ENCODE assay signal across 7 mouse cellular contexts in the genomic region with DNA sequence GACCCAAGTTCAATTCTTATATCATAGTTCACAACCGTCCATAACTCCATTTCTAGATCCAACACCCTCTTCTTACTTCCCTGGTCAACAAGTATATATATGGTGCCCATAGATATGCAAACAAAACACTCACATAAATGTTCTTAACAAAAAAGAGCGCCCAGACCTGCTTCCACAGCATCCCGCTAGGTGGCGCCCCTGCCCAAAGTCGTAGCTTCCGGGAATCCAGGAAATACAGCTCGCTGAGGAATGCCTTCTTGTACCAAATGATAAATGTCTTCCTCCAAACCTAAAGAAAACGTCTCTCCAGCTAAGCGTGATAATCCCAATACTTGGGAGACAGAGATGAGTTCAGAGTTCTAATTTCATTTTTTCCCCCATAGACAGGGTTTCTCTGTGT. TPM values are rescaled to one million over a fixed set of nuclear protein-coding genes. Genes with fewer than 3 reads are reported as not detected.
DNase-seq lines count a peak whose midpoint lies in the region; ATAC-seq and TF ChIP-seq lines count a peak whose summit lies in the region.

No protein-coding gene starts in this region.

- peak; percentile 79 to 80 for DNase-seq in cerebellum, postnatal 36 days
- peak; percentile 86 for DNase-seq in gastrocnemius, adult 2 months
- DNase-seq in hindbrain, postnatal 0 days (ENCODE audit: low spot score) = peak; percentile 88
- peak; percentile 82 for DNase-seq in left cerebral cortex, postnatal 4 days
- peak; percentile 98 for DNase-seq in midbrain, embryonic 11.5 days (ENCODE audit: low spot score, missing footprints)
- peak; percentile 71 to 82 for DNase-seq in spleen, adult 2 months (ENCODE audit: low read depth in 1 of 2, low spot score in 2 of 2)

- H3K36me3 ChIP-seq in hindbrain, postnatal 0 days (ENCODE audit: insufficient read depth, low read length) = no peaks in the 10 kb centered on the region
- no peaks in the 10 kb centered on the region for H3K36me3 ChIP-seq in midbrain, embryonic 11.5 days (ENCODE audit: control insufficient read depth, insufficient read depth, low read length)
- no peaks in the 10 kb centered on the region for H3K36me3 ChIP-seq in spleen, adult 2 months (ENCODE audit: control insufficient read depth, insufficient read depth, low read length)

- no peaks in the 10 kb centered on the region for H3K9me3 ChIP-seq in hindbrain, postnatal 0 days (ENCODE audit: low read length)
- H3K9me3 ChIP-seq in midbrain, embryonic 11.5 days (ENCODE audit: control insufficient read depth, low read length) = no peaks in the 10 kb centered on the region

- peak overlapping the region; percentile 59 for H3K4me3 ChIP-seq in gastrocnemius, adult 2 months
- H3K4me3 ChIP-seq in hindbrain, postnatal 0 days (ENCODE audit: low read length) = no peak overlapping the region
- H3K4me3 ChIP-seq in midbrain, embryonic 11.5 days (ENCODE audit: low read depth, low read length) = peak overlapping the region; percentile 4; the same call in 1 of the 2 replicates
- H3K4me3 ChIP-seq in spleen, adult 2 months (ENCODE audit: extremely low read depth, insufficient read depth, insufficient read length) = no peak overlapping the region

- no peak for TF ChIP-seq POLR2A in spleen, adult 2 months (IDR thresholded peaks at IDR 0.05; ENCODE audit: low read depth, low read length)

- H3K4me1 ChIP-seq in hindbrain, postnatal 0 days (ENCODE audit: insufficient read depth, low read length) = peaks cover 6% of the 10 kb centered on the region; the same call in 1 of the 2 replicates
- peaks cover 8% of the 10 kb centered on the region; the same call in 1 of the 2 replicates for H3K4me1 ChIP-seq in midbrain, embryonic 11.5 days (ENCODE audit: control insufficient read depth, insufficient read depth, low read length)
- peaks cover 4% of the 10 kb centered on the region; the same call in 1 of the 2 replicates for H3K4me1 ChIP-seq in spleen, adult 2 months (ENCODE audit: control insufficient read depth, insufficient read depth, insufficient read length)

- H3K27ac ChIP-seq in gastrocnemius, adult 2 months = peak overlapping the region; percentile 61
- H3K27ac ChIP-seq in hindbrain, postnatal 0 days = 0 out of 2 replicates have a peak overlapping the region, but pooled peaks have one; percentile 36
- H3K27ac ChIP-seq in midbrain, embryonic 11.5 days (ENCODE audit: low read depth, low read length) = no peak overlapping the region
- no peak overlapping the region for H3K27ac ChIP-seq in spleen, adult 2 months (ENCODE audit: insufficient read depth, low read length)

- 3% methylated on average over 9 of the region's 9 CpGs for WGBS in hindbrain, postnatal 0 days
- 4% methylated on average over 9 of the region's 9 CpGs for WGBS in midbrain, embryonic 11.5 days
- 3% methylated on average over 9 of the region's 9 CpGs for WGBS in spleen, adult 2 months

- H3K4me2 ChIP-seq in hindbrain, postnatal 0 days (ENCODE audit: low read depth, low read length) = peak overlapping the region; percentile 47
- H3K4me2 ChIP-seq in midbrain, embryonic 11.5 days = peak overlapping the region; percentile 38

- no peak overlapping the region for H3K9ac ChIP-seq in hindbrain, postnatal 0 days (replicated peaks; ENCODE audit: low read length)
- peak overlapping the region; percentile 45; the same call in 1 of the 2 replicates for H3K9ac ChIP-seq in midbrain, embryonic 11.5 days (ENCODE audit: low read length)

- peak; percentile 17 for ATAC-seq in activated CD4-positive, CD25-positive, alpha-beta regulatory T cell, adult 4 months
- ATAC-seq in hindbrain, postnatal 0 days = no peak
- no peak for ATAC-seq in midbrain, embryonic 11.5 days (ENCODE audit: low FRiP score)

- TF ChIP-seq CTCF in gastrocnemius, adult 2 months (IDR thresholded peaks at IDR 0.05) = peak; percentile 97; the same call in 1 of the 2 replicates
- TF ChIP-seq CTCF in hindbrain, postnatal 0 days (IDR thresholded peaks at IDR 0.05; ENCODE audit: low read depth) = peak; percentile 91
- TF ChIP-seq CTCF in spleen, adult 2 months (IDR thresholded peaks at IDR 0.05; ENCODE audit: extremely low read depth, insufficient read depth, insufficient read length, insufficient replicate concordance) = peak; percentile 95

- intact Hi-C loops in gastrocnemius, adult 2 months (cut with DNase I) = loop anchor here (1.0 kb wide), 1 partner anchor 31 kb away; no protein-coding TSS in a partner anchor
- intact Hi-C loops in left cerebral cortex, postnatal 4 days (cut with DNase I) = loop anchor here (2.0 kb wide), 1 partner anchor 106 kb away; no protein-coding TSS in a partner anchor

- H3K27me3 ChIP-seq in hindbrain, postnatal 0 days (ENCODE audit: insufficient read depth, low read length) = no peaks in the 10 kb centered on the region
- no peaks in the 10 kb centered on the region for H3K27me3 ChIP-seq in midbrain, embryonic 11.5 days (ENCODE audit: control insufficient read depth, insufficient read depth, low read length)
- no peaks in the 10 kb centered on the region for H3K27me3 ChIP-seq in spleen, adult 2 months (ENCODE audit: control insufficient read depth, insufficient read depth, low read length)

RNA-seq across cellular contexts. Expression of gene Capg, which starts 9.0 kb away (rescaled TPM):
- 100 to 1,000 TPM; 595 to 746 TPM for polyA plus RNA-seq in activated CD4-positive, CD25-positive, alpha-beta regulatory T cell, adult 4 months (2017; shearing (Covaris generic))
- 1 to 10 TPM; 6.8 to 9.7 TPM for total RNA-seq in gastrocnemius, adult 2 months (2021)
- 5.8 and 10.6 TPM in 2 replicates for total RNA-seq in hindbrain, postnatal 0 days (2014; rRNA removed)
- polyA plus RNA-seq in hindbrain, postnatal 0 days (2015; fragmentation: Nextera tagmentation; extraction: Ambion mirVana) = 10.0 and 11.2 TPM in 2 replicates
- 1 to 10 TPM; 2.1 to 3.4 TPM for total RNA-seq in left cerebral cortex, postnatal 4 days (2021)
- polyA plus RNA-seq in midbrain, embryonic 11.5 days (2014; fragmentation: Nextera tagmentation; extraction: Ambion mirVana) = 6.6 and 8.0 TPM in 2 replicates
- polyA plus RNA-seq in spleen, adult 2 months (2012; rRNA removed) = 130 and 135 TPM in 2 replicates

RNA-seq across cellular contexts. Expression of gene Sh2d6, which starts 13.7 kb away (rescaled TPM):
- polyA plus RNA-seq in activated CD4-positive, CD25-positive, alpha-beta regulatory T cell, adult 4 months (2017; shearing (Covaris generic)) = not detected
- total RNA-seq in gastrocnemius, adult 2 months (2021) = under 1 TPM; 0.59 to 0.99 TPM
- not detected in 2 replicates for total RNA-seq in hindbrain, postnatal 0 days (2014; rRNA removed)
- 0.26 and 0.40 TPM in 2 replicates for polyA plus RNA-seq in hindbrain, postnatal 0 days (2015; fragmentation: Nextera tagmentation; extraction: Ambion mirVana)
- total RNA-seq in left cerebral cortex, postnatal 4 days (2021) = under 1 TPM; 0.36 to 0.68 TPM
- polyA plus RNA-seq in midbrain, embryonic 11.5 days (2014; fragmentation: Nextera tagmentation; extraction: Ambion mirVana) = 0.41 TPM in 1 of 2 replicates, not detected in the other
- 0.52 and 0.55 TPM in 2 replicates for polyA plus RNA-seq in spleen, adult 2 months (2012; rRNA removed)

Comparison
In these comparisons a context has a peak if more than half of its experiments do, and no peak if none do; other contexts are left out.
1. H3K27ac ChIP-seq: peak in gastrocnemius, adult 2 months (single experiment) and hindbrain, postnatal 0 days (single experiment); none in midbrain, embryonic 11.5 days (single experiment) and spleen, adult 2 months (single experiment).
2. H3K4me3 ChIP-seq: peak in gastrocnemius, adult 2 months (single experiment) and midbrain, embryonic 11.5 days (single experiment); none in hindbrain, postnatal 0 days (single experiment) and spleen, adult 2 months (single experiment).
3. RNA of gene Capg, which starts 9.0 kb away (polyA plus RNA-seq): 595 to 746 TPM in activated CD4-positive, CD25-positive, alpha-beta regulatory T cell, adult 4 months and 130 to 135 TPM in spleen, adult 2 months; 10.0 to 11.2 TPM in hindbrain, postnatal 0 days and 6.6 to 8.0 TPM in midbrain, embryonic 11.5 days; every median in the first group is over 10 times any median in the second.
4. Peak in every context shown above with its lines, with median percentiles within 50 percentile points of each other: DNase-seq and CTCF ChIP-seq.